Comparison of ENCODE assay signal across 15 mouse cellular contexts in genomic region chr5:74062266-74062665, GRCm38 (mm10). TPM values are rescaled to one million over a fixed set of nuclear protein-coding genes. Genes with fewer than 3 reads are reported as not detected.
DNase-seq lines count a peak whose midpoint lies in the region; ATAC-seq and TF ChIP-seq lines count a peak whose summit lies in the region.
"Had no signal": no experiment of that assay in that cellular context is flagged by ENCODE, and none has a peak within 500 bp of the region (broad histone marks: within the 10 kb centered on the region; RNA-seq: fewer than 3 reads in every experiment).

No protein-coding gene starts in this region.

- H3K36me3 ChIP-seq in lung, embryonic 15.5 days: no peaks in the 10 kb centered on the region
- H3K36me3 ChIP-seq in liver, embryonic 12.5 days: peaks cover 8% of the 10 kb centered on the region
- H3K36me3 ChIP-seq in stomach, postnatal 0 days (ENCODE audit: control insufficient read depth, insufficient read depth, low read length): no peaks in the 10 kb centered on the region
- H3K36me3 ChIP-seq: embryonic facial prominence, embryonic 13.5 days; forebrain, embryonic 12.5 days; hindbrain, embryonic 13.5 days had no signal

- H3K4me3 ChIP-seq in lung, embryonic 15.5 days: peak overlapping the region; percentile 10; the same call in 1 of the 2 replicates
- peak overlapping the region; percentile 80 for H3K4me3 ChIP-seq in liver, embryonic 12.5 days
- no peak overlapping the region for H3K4me3 ChIP-seq in stomach, postnatal 0 days (ENCODE audit: low read depth, low read length)
- H3K4me3 ChIP-seq: embryonic facial prominence, embryonic 13.5 days; forebrain, embryonic 12.5 days; hindbrain, embryonic 13.5 days; limb, embryonic 10.5 days had no signal

- no peak overlapping the region for H3K9ac ChIP-seq in lung, embryonic 15.5 days
- H3K9ac ChIP-seq in liver, embryonic 12.5 days: peak overlapping the region; percentile 66
- H3K9ac ChIP-seq in stomach, postnatal 0 days (ENCODE audit: low read length): no peak overlapping the region
- H3K9ac ChIP-seq: embryonic facial prominence, embryonic 13.5 days; forebrain, embryonic 12.5 days; hindbrain, embryonic 13.5 days had no signal

- peaks cover 58% of the 10 kb centered on the region for H3K4me1 ChIP-seq in lung, embryonic 15.5 days
- H3K4me1 ChIP-seq in liver, embryonic 12.5 days: peaks cover 70% of the 10 kb centered on the region
- H3K4me1 ChIP-seq in stomach, postnatal 0 days (replicated peaks; ENCODE audit: control insufficient read depth, insufficient read depth): 0 out of 2 replicates have a peak, but pooled peaks cover 2% of the 10 kb centered on the region

- TF ChIP-seq EP300 in stomach, postnatal 0 days (optimal IDR thresholded peaks at IDR 0.05): no peak

- ATAC-seq in lung, embryonic 15.5 days (ENCODE audit: borderline replicate concordance, extremely low read depth, low FRiP score, low TSS enrichment): peak; percentile 53; the same call in 1 of the 2 replicates
- ATAC-seq in liver, embryonic 12.5 days: no peak
- ATAC-seq in stomach, postnatal 0 days (ENCODE audit: low FRiP score, low TSS enrichment): peak; percentile 85
- ATAC-seq: Patski had no signal

- DNase-seq in lung, postnatal 36 days: no peak
- peak; percentile 85 for DNase-seq in R1 (ENCODE audit: low read depth, low spot score)
- peak; percentile 74 for DNase-seq in stomach, postnatal 0 days (ENCODE audit: low spot score)
- no peak for DNase-seq in frontal cortex, postnatal 14 days (ENCODE audit: low spot score in 2 of 2)
- DNase-seq in urinary bladder, adult 2 months (ENCODE audit: low spot score): no peak
- DNase-seq: kidney, adult 18-20 months; kidney, postnatal 4 days; lung, postnatal 4 days had no signal

- H3K27me3 ChIP-seq in lung, embryonic 15.5 days: no peaks in the 10 kb centered on the region
- no peaks in the 10 kb centered on the region for H3K27me3 ChIP-seq in liver, embryonic 12.5 days (replicated peaks)
- no peaks in the 10 kb centered on the region for H3K27me3 ChIP-seq in stomach, postnatal 0 days (ENCODE audit: control insufficient read depth, insufficient read depth, low read length)
- H3K27me3 ChIP-seq: embryonic facial prominence, embryonic 13.5 days; forebrain, embryonic 12.5 days; hindbrain, embryonic 13.5 days; Patski had no signal

- 64% methylated on average over 6 of the region's 7 CpGs for WGBS in lung, embryonic 15.5 days
- WGBS in liver, embryonic 12.5 days (ENCODE audit: insufficient replicate concordance): 82% methylated on average over 7 of the region's 7 CpGs
- 58% methylated on average over 6 of the region's 7 CpGs for WGBS in stomach, postnatal 0 days

- TF ChIP-seq CTCF in stomach, postnatal 0 days (IDR thresholded peaks at IDR 0.05; ENCODE audit: low read depth): no peak

- peak overlapping the region; percentile 88 for H3K27ac ChIP-seq in lung, embryonic 15.5 days
- peak overlapping the region; percentile 93 for H3K27ac ChIP-seq in liver, embryonic 12.5 days
- H3K27ac ChIP-seq in stomach, postnatal 0 days (replicated peaks): peak overlapping the region; percentile 58; the same call in 1 of the 2 replicates
- H3K27ac ChIP-seq: embryonic facial prominence, embryonic 13.5 days; forebrain, embryonic 12.5 days; limb, embryonic 10.5 days had no signal

- no peaks in the 10 kb centered on the region for H3K9me3 ChIP-seq in lung, embryonic 15.5 days
- no peaks in the 10 kb centered on the region for H3K9me3 ChIP-seq in liver, embryonic 12.5 days (replicated peaks)
- H3K9me3 ChIP-seq in stomach, postnatal 0 days (ENCODE audit: control insufficient read depth, low read length): no peaks in the 10 kb centered on the region
- H3K9me3 ChIP-seq: embryonic facial prominence, embryonic 13.5 days; forebrain, embryonic 12.5 days; hindbrain, embryonic 13.5 days; limb, embryonic 10.5 days had no signal

- H3K4me2 ChIP-seq in lung, embryonic 15.5 days: peak overlapping the region; percentile 23; the same call in 1 of the 2 replicates
- peak overlapping the region; percentile 97 for H3K4me2 ChIP-seq in liver, embryonic 12.5 days
- H3K4me2 ChIP-seq in stomach, postnatal 0 days (replicated peaks; ENCODE audit: low read depth): no peak overlapping the region
- H3K4me2 ChIP-seq: forebrain, embryonic 12.5 days; hindbrain, embryonic 13.5 days had no signal

RNA-seq across cellular contexts. Expression of gene Usp46, which starts 6.0 kb away (rescaled TPM):
- 44.5 and 46.4 TPM in 2 replicates for polyA plus RNA-seq in lung, embryonic 15.5 days (2015; fragmentation: Nextera tagmentation; extraction: Ambion mirVana)
- 29.5 and 31.8 TPM in 2 replicates for polyA plus RNA-seq in liver, embryonic 12.5 days (2016; fragmentation: Nextera tagmentation; extraction: Ambion mirVana)
- 18.7 and 20.0 TPM in 2 replicates for polyA plus RNA-seq in stomach, postnatal 0 days (2015; fragmentation: Nextera tagmentation; extraction: Ambion mirVana)
- 19.9 and 20.2 TPM in 2 replicates for polyA plus RNA-seq in urinary bladder, adult 2 months (2012; rRNA removed)

Comparison
In these comparisons a context has a peak if more than half of its experiments do, and no peak if none do; other contexts are left out.
1. DNase-seq: peak in R1 (single experiment) and stomach, postnatal 0 days (single experiment); none in lung, postnatal 36 days (single experiment), frontal cortex, postnatal 14 days (0 of 2) and urinary bladder, adult 2 months (single experiment).
2. Peak in every context shown above with its lines, with median percentiles within 50 percentile points of each other: H3K27ac ChIP-seq.